Mouse (Mus musculus): ENCODE results near the gene Nisch. TPM values are rescaled to one million over a fixed set of nuclear protein-coding genes. Genes with fewer than 3 reads are reported as not detected.

Nisch gene
- total and polyA plus RNA-seq, 2 experiments from 2014 or later = 274 to 398 TPM

DNA sequence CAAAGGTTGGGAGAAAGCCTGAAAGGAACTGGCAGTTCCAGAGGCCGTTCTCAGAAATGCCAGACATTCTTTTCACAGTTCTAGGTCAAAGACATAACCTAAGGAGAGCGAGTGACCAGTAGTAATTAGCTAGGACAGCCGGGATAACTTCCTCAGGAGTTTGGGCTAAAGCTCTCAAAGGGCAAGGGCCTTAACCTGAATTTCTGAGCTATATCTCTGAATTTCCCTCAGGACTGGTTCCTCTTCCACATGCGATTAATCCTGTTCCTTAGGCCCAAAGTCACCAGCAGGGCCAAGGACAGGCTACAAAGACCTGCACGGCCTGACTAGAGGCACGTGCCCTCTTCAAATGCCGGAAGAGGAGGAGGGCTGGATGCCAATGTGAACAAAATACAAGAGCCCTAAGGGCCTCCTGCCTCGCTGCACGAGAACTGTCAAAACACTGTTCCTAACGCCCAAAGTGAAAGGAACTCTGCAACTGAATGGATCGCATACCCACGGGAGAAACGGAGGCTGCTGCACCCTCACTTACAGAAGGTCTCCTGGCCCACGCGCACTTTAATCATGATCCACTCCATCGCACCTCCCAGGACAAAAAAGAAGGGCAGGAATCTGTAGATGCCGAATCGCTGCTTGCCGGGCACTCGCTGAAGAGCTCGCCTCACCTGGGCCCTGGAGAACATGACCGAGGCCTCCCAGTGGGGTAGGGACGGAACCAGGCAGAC, 88.5 kb downstream of the Nisch start:
- 2% methylated on average over 23 of the region's 23 CpGs for WGBS
- Histone ChIP-seq H3K4me3 (ENCODE audit: low read depth, low read length) (peak overlapping the region; percentile 59), H3K27me3 (ENCODE audit: insufficient read depth, low read length) (no peaks in the 10 kb centered on the region), H3K9ac (replicated peaks; ENCODE audit: low read length, poor library complexity, severe bottlenecking) (peak overlapping the region; percentile 61), H3K4me2 (ENCODE audit: low read depth, low read length, poor library complexity, severe bottlenecking) (peak overlapping the region; percentile 90), H3K27ac (ENCODE audit: low read depth, low read length) (peak overlapping the region; percentile 79), H3K36me3 (ENCODE audit: insufficient read depth, low read length) (no peaks in the 10 kb centered on the region), H3K9me3 (ENCODE audit: low read length) (no peaks in the 10 kb centered on the region), H3K4me1 (ENCODE audit: insufficient read depth, low read length) (peaks cover 8% of the 10 kb centered on the region; the same call in 1 of the 2 replicates)
- DNase-seq (ENCODE audit: low spot score) (peak; percentile 50), ATAC-seq (ENCODE audit: low FRiP score) (no peak)
- TF ChIP-seq CTCF (IDR thresholded peaks at IDR 0.05) = no peak

DNA sequence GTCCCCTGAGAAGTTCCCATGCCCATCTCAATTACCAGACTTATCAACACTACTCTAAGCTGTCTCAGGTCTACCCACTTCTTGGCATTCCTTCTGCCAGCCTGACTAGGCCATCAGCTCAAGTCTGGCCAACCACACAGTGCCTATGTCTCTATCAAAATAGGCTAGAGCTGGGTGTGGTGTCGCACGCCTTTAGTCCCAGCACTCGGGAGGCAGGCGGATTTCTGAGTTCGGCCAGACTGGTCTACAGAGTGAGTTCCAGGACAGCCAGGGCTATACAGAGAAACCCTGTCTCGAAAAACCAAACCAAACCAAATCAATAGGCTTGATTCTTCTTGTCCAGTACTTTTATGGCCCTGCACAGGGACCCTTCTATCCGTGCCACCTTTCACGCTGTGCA, 89.9 kb downstream of the Nisch start:
- Histone ChIP-seq H3K4me2 (ENCODE audit: low read depth, low read length, poor library complexity, severe bottlenecking) (no peak overlapping the region), H3K4me3 (ENCODE audit: low read depth, low read length) (no peak overlapping the region), H3K9ac (replicated peaks; ENCODE audit: low read length, poor library complexity, severe bottlenecking) (no peak overlapping the region), H3K27ac (ENCODE audit: low read depth, low read length) (no peak overlapping the region), H3K9me3 (ENCODE audit: low read length) (no peaks in the 10 kb centered on the region), H3K36me3 (ENCODE audit: insufficient read depth, low read length) (no peaks in the 10 kb centered on the region), H3K27me3 (ENCODE audit: insufficient read depth, low read length) (no peaks in the 10 kb centered on the region), H3K4me1 (ENCODE audit: insufficient read depth, low read length) (peaks cover 8% of the 10 kb centered on the region; the same call in 1 of the 2 replicates)
- no peak for DNase-seq (ENCODE audit: low spot score)
- ATAC-seq (ENCODE audit: low FRiP score) = no peak
- 90% methylated on average over 8 of the region's 8 CpGs for WGBS
- no peak for TF ChIP-seq CTCF (IDR thresholded peaks at IDR 0.05)

DNA sequence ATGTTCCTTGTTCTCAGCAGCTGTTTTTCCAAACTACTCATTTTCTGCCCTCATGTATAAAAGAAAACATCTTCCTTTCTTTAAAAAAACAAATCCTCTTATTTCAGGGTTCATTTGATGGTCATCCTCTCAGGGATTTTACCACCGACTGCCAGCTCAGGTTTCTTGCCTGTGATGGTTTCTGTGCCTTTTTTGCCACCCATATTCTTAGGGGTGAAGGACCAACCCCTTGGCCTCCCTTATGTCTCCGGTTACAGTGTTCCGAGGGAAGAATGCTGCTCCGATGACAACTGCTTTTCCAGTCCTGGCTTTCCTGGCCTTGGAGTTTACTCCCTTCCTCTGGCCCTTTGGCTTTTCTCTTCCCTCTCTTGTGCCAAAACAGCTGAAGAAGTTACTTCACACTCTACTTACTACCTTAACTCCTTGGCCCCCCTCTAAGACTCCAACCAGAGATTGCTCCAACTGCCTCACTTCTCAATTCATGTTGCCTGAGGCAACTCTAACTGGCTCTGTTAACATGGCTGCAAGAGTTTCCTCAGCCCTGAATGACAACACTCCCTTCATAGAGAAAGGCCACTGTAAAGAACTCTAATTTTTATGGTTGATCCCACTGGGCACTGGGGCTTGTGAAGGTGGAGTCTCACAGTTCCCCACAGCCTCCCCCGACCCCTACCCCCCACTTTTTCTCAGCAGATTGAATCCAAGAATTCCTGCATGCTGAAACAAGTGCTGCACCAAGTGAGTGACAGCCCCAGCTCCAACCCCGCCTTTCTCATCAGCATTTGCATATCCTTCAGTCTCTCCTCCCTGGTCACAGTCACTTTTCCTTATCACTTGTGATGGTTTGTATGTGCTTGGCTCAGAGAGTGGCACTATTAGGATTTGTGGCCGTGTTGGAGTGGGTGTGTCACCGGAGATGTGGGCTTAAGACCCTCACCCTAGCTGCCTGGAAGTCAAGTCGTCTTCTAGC, 91.4 kb downstream of the Nisch start:
- Histone ChIP-seq H3K4me2 (ENCODE audit: low read depth, low read length, poor library complexity, severe bottlenecking) (no peak overlapping the region), H3K4me3 (ENCODE audit: low read depth, low read length) (no peak overlapping the region), H3K27me3 (ENCODE audit: insufficient read depth, low read length) (no peaks in the 10 kb centered on the region), H3K4me1 (ENCODE audit: insufficient read depth, low read length) (peaks cover 6% of the 10 kb centered on the region; the same call in 1 of the 2 replicates), H3K9me3 (ENCODE audit: low read length) (no peaks in the 10 kb centered on the region), H3K27ac (ENCODE audit: low read depth, low read length) (0 out of 2 replicates have a peak overlapping the region, but pooled peaks have one; percentile 18), H3K9ac (replicated peaks; ENCODE audit: low read length, poor library complexity, severe bottlenecking) (no peak overlapping the region), H3K36me3 (ENCODE audit: insufficient read depth, low read length) (no peaks in the 10 kb centered on the region)
- no peak for DNase-seq (ENCODE audit: low spot score)
- TF ChIP-seq CTCF (IDR thresholded peaks at IDR 0.05) = no peak
- no peak for ATAC-seq (ENCODE audit: low FRiP score)
- WGBS = 77% methylated on average over 9 of the region's 9 CpGs

Other genes with a start within 250 kb of the Nisch start
- gene Glt8d1, start 215.5 kb downstream of the Nisch start, total RNA-seq (2014; rRNA removed) = 39.2 and 51.3 TPM in 2 replicates
- 42.9 and 49.6 TPM in 2 replicates for gene Glt8d1, start 215.5 kb downstream of the Nisch start, polyA plus RNA-seq (2015; fragmentation: Nextera tagmentation; extraction: Ambion mirVana)
- 244 and 256 TPM in 2 replicates for gene Spcs1, start 215.3 kb downstream of the Nisch start, total RNA-seq (2014; rRNA removed)
- 408 and 415 TPM in 2 replicates for gene Spcs1, start 215.3 kb downstream of the Nisch start, polyA plus RNA-seq (2015; fragmentation: Nextera tagmentation; extraction: Ambion mirVana)
- gene Pbrm1, start 197.8 kb downstream of the Nisch start, total RNA-seq (2014; rRNA removed) = 51.2 and 81.5 TPM in 2 replicates
- gene Pbrm1, start 197.8 kb downstream of the Nisch start, polyA plus RNA-seq (2015; fragmentation: Nextera tagmentation; extraction: Ambion mirVana) = 71.3 and 84.8 TPM in 2 replicates
- gene Gnl3, start 197.8 kb downstream of the Nisch start, total RNA-seq (2014; rRNA removed) = 37.8 and 42.8 TPM in 2 replicates
- gene Gnl3, start 197.8 kb downstream of the Nisch start, polyA plus RNA-seq (2015; fragmentation: Nextera tagmentation; extraction: Ambion mirVana) = 57.7 and 70.5 TPM in 2 replicates
- gene Smim4, start 88.0 kb downstream of the Nisch start, total RNA-seq (2014; rRNA removed) = 3.2 and 4.3 TPM in 2 replicates
- gene Smim4, start 88.0 kb downstream of the Nisch start, polyA plus RNA-seq (2015; fragmentation: Nextera tagmentation; extraction: Ambion mirVana) = 41.6 and 47.5 TPM in 2 replicates
- 132 and 171 TPM in 2 replicates for gene Nt5dc2, start 85.9 kb downstream of the Nisch start, total RNA-seq (2014; rRNA removed)
- 132 and 144 TPM in 2 replicates for gene Nt5dc2, start 85.9 kb downstream of the Nisch start, polyA plus RNA-seq (2015; fragmentation: Nextera tagmentation; extraction: Ambion mirVana)
- gene Stab1, start 48.3 kb downstream of the Nisch start, total RNA-seq (2014; rRNA removed) = 25.5 and 31.4 TPM in 2 replicates
- 9.0 and 11.7 TPM in 2 replicates for gene Stab1, start 48.3 kb downstream of the Nisch start, polyA plus RNA-seq (2015; fragmentation: Nextera tagmentation; extraction: Ambion mirVana)
- gene Tnnc1, start 8.6 kb downstream of the Nisch start, total RNA-seq (2014; rRNA removed) = 1.9 and 7.4 TPM in 2 replicates
- 4.6 and 4.8 TPM in 2 replicates for gene Tnnc1, start 8.6 kb downstream of the Nisch start, polyA plus RNA-seq (2015; fragmentation: Nextera tagmentation; extraction: Ambion mirVana)
- 3.1 and 4.1 TPM in 2 replicates for gene Sema3g, start 914 bp upstream of the Nisch start, total RNA-seq (2014; rRNA removed)
- gene Sema3g, start 914 bp upstream of the Nisch start, polyA plus RNA-seq (2015; fragmentation: Nextera tagmentation; extraction: Ambion mirVana) = 0.36 and 0.44 TPM in 2 replicates
- gene Phf7, start 34.4 kb upstream of the Nisch start, total RNA-seq (2014; rRNA removed) = 4.4 and 6.6 TPM in 2 replicates
- 8.7 and 10.2 TPM in 2 replicates for gene Phf7, start 34.4 kb upstream of the Nisch start, polyA plus RNA-seq (2015; fragmentation: Nextera tagmentation; extraction: Ambion mirVana)
- gene Bap1, start 34.5 kb upstream of the Nisch start, total RNA-seq (2014; rRNA removed) = 103 and 128 TPM in 2 replicates
- gene Bap1, start 34.5 kb upstream of the Nisch start, polyA plus RNA-seq (2015; fragmentation: Nextera tagmentation; extraction: Ambion mirVana) = 112 and 116 TPM in 2 replicates
- gene Dnah1, start 107.0 kb upstream of the Nisch start, total RNA-seq (2014; rRNA removed) = 4.2 and 7.8 TPM in 2 replicates
- gene Dnah1, start 107.0 kb upstream of the Nisch start, polyA plus RNA-seq (2015; fragmentation: Nextera tagmentation; extraction: Ambion mirVana) = 3.1 and 3.4 TPM in 2 replicates
- gene Capn7, start 119.7 kb upstream of the Nisch start, total RNA-seq (2014; rRNA removed) = 73.7 and 84.3 TPM in 2 replicates
- 55.9 and 56.8 TPM in 2 replicates for gene Capn7, start 119.7 kb upstream of the Nisch start, polyA plus RNA-seq (2015; fragmentation: Nextera tagmentation; extraction: Ambion mirVana)
- 61.7 and 76.5 TPM in 2 replicates for gene Sh3bp5, start 219.1 kb upstream of the Nisch start, total RNA-seq (2014; rRNA removed)
- 141 and 165 TPM in 2 replicates for gene Sh3bp5, start 219.1 kb upstream of the Nisch start, polyA plus RNA-seq (2015; fragmentation: Nextera tagmentation; extraction: Ambion mirVana)